Mouse (Mus musculus) lung, postnatal 0 days (tissue): ENCODE data around the gene Nmnat3. TPM values are rescaled to one million over a fixed set of nuclear protein-coding genes. Genes with fewer than 3 reads are reported as not detected.

Experiments used
- ATAC-seq: fragments of 200-750 bp; cut with Nextera tagmentation; 2 replicates; pipeline ENCODE4 v1.8.0; 2017; ENCODE audit warnings: moderate library complexity
- DNase-seq: peaks from one replicate; pipeline ENCODE4 v3.0.0-alpha.2; 2016; ENCODE audit warnings: low spot score
- H3K27ac ChIP-seq: fragments of 300-500 bp; sonication (generic); 2 replicates; pipeline ENCODE4 v1.5.1; 2014; ENCODE audit warnings: antibody characterized with exemption, mild to moderate bottlenecking, low read length, mixed read lengths
- H3K27me3 ChIP-seq: fragments of 300-500 bp; sonication (generic); replicated peaks from 2 replicates; pipeline ENCODE4 v1.6.1; 2014; ENCODE audit warnings: low read length, mixed read lengths; ENCODE audit not compliant: insufficient read depth
- H3K36me3 ChIP-seq: fragments of 300-500 bp; sonication (generic); 2 replicates; pipeline ENCODE4 v1.6.1; 2014; ENCODE audit warnings: low read length, mixed read lengths; ENCODE audit not compliant: insufficient read depth
- H3K4me1 ChIP-seq: fragments of 300-500 bp; sonication (generic); 2 replicates; pipeline ENCODE4 v1.6.1; 2014; ENCODE audit warnings: antibody characterized with exemption, low read depth, low read length, mixed read lengths; ENCODE audit not compliant: insufficient read depth
- H3K4me2 ChIP-seq: fragments of 300-500 bp; sonication (generic); replicated peaks from 2 replicates; pipeline ENCODE4 v1.6.1; 2014; ENCODE audit warnings: low read depth, mild to moderate bottlenecking, low read length, moderate library complexity, mixed read lengths
- H3K4me3 ChIP-seq: fragments of 300-500 bp; sonication (generic); 2 replicates; pipeline ENCODE4 v1.5.1; 2014; ENCODE audit warnings: low read depth, low read length
- H3K9ac ChIP-seq: fragments of 300-500 bp; sonication (generic); replicated peaks from 2 replicates; pipeline ENCODE4 v1.6.1; 2014; ENCODE audit warnings: low read depth, mild to moderate bottlenecking
- H3K9me3 ChIP-seq: fragments of 300-500 bp; sonication (generic); 2 replicates; pipeline ENCODE4 v1.6.1; 2016; ENCODE audit warnings: low read length, mixed read lengths
- CTCF ChIP-seq: IDR thresholded peaks from 2 replicates; pipeline ENCODE4 v1.5.1; 2016; ENCODE audit warnings: antibody characterized with exemption, mild to moderate bottlenecking
- EP300 ChIP-seq: IDR thresholded peaks from 2 replicates; pipeline ENCODE4 v1.6.1; 2016; ENCODE audit warnings: antibody characterized with exemption, mild to moderate bottlenecking, control low read depth
- WGBS: fragments of 180-500 bp; shearing (Covaris S2); extraction: QIAGEN DNeasy Blood & Tissue Kit; methylation state at CpG from one replicate; pipeline ENCODE4 v1.1.7; 2014; 5-methylcytosine and 5-hydroxymethylcytosine counted together
- polyA plus RNA-seq: library from polyadenylated mRNA; unstranded; fragments of >200 nt; fragmentation: Nextera tagmentation; extraction: Ambion mirVana; gene quantifications from 2 replicates; pipeline ENCODE4 v1.2.1, GENCODE M21; 2015

The Nmnat3 gene
- polyA plus RNA-seq, 1 experiment from 2014 or later: 6.4 TPM

DNA sequence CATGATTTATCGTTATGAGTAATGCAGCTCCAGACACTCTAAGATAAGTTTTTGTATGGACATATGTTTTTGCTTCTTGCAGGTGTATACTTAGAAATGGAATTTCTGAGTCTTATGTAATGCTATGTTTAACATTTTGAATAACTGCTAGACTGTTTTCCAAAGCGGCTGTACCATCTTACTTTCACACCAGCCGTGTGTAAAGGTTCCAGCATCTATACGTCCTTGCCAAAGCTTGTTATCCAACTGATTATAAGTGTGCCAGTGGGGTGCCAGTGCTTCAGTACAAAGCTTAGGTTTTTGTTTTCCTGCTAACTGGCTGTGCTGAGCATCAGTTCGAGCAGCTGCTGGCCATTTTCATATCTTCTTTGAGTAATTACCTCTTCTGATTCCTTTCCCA, 22.3 kb upstream of the Nmnat3 start:
- DNase-seq: no peak
- ATAC-seq: no peak
- no peaks in the 10 kb centered on the region for H3K27me3 ChIP-seq
- H3K4me2 ChIP-seq: no peak overlapping the region
- no peak overlapping the region for H3K9ac ChIP-seq
- no peak overlapping the region for H3K27ac ChIP-seq
- no peaks in the 10 kb centered on the region for H3K36me3 ChIP-seq
- no peak for TF ChIP-seq EP300
- TF ChIP-seq CTCF: no peak
- no peak overlapping the region for H3K4me3 ChIP-seq
- H3K4me1 ChIP-seq: no peaks in the 10 kb centered on the region
- WGBS: 71% methylated on average over 5 of the region's 5 CpGs
- H3K9me3 ChIP-seq: no peaks in the 10 kb centered on the region

DNA sequence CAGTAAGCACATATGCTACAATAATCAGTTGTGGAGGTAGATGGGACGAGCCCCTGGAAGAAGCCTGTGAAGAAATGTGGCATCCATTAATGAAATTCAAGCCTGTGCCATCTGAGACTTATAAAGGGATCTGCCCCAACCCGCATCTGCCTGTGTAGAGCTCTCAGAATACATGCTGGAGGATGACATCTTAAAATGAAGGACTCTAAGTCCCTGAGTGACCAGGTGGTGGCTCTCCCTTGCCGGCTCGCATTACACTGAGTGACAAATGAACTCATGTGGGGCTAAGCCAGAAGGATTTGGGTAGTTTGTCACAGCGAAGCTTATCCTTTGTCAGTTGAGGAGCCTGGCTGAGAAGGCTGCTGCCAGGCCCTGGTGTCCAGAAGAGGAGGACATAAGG, 14.5 kb upstream of the Nmnat3 start:
- TF ChIP-seq EP300: no peak
- no peak for TF ChIP-seq CTCF
- 54% methylated on average over 5 of the region's 5 CpGs for WGBS
- no peaks in the 10 kb centered on the region for H3K27me3 ChIP-seq
- H3K9me3 ChIP-seq: no peaks in the 10 kb centered on the region
- no peak overlapping the region for H3K4me2 ChIP-seq
- no peak for ATAC-seq
- H3K4me1 ChIP-seq: no peaks in the 10 kb centered on the region
- no peak overlapping the region for H3K27ac ChIP-seq
- H3K36me3 ChIP-seq: no peaks in the 10 kb centered on the region
- no peak overlapping the region for H3K4me3 ChIP-seq
- no peak overlapping the region for H3K9ac ChIP-seq
- no peak for DNase-seq

- no peak for DNase-seq
- Histone ChIP-seq H3K4me1 (no peaks in the 10 kb centered on the region), H3K27ac (no peak overlapping the region), H3K4me3 (no peak overlapping the region), H3K4me2 (no peak overlapping the region), H3K9me3 (no peaks in the 10 kb centered on the region), H3K36me3 (no peaks in the 10 kb centered on the region), H3K9ac (no peak overlapping the region), H3K27me3 (no peaks in the 10 kb centered on the region)
- no peak for TF ChIP-seq CTCF
- TF ChIP-seq EP300: no peak
- WGBS: 73% methylated on average over 10 of the region's 10 CpGs
- no peak for ATAC-seq
These were observed 12.2 kb upstream of the Nmnat3 start for GRCm38 (mm10) chr9:98275080-98275479.

GRCm38 (mm10) chr9:98280162-98280561, 7.1 kb upstream of the Nmnat3 start:
- Histone ChIP-seq H3K36me3 (no peaks in the 10 kb centered on the region), H3K27ac (no peak overlapping the region), H3K4me2 (no peak overlapping the region), H3K4me1 (no peaks in the 10 kb centered on the region), H3K27me3 (no peaks in the 10 kb centered on the region), H3K9me3 (no peaks in the 10 kb centered on the region), H3K4me3 (no peak overlapping the region), H3K9ac (no peak overlapping the region)
- 24% methylated on average over 5 of the region's 5 CpGs for WGBS
- DNase-seq (no peak), ATAC-seq (no peak)
- TF ChIP-seq EP300 (no peak), CTCF (no peak)

DNA sequence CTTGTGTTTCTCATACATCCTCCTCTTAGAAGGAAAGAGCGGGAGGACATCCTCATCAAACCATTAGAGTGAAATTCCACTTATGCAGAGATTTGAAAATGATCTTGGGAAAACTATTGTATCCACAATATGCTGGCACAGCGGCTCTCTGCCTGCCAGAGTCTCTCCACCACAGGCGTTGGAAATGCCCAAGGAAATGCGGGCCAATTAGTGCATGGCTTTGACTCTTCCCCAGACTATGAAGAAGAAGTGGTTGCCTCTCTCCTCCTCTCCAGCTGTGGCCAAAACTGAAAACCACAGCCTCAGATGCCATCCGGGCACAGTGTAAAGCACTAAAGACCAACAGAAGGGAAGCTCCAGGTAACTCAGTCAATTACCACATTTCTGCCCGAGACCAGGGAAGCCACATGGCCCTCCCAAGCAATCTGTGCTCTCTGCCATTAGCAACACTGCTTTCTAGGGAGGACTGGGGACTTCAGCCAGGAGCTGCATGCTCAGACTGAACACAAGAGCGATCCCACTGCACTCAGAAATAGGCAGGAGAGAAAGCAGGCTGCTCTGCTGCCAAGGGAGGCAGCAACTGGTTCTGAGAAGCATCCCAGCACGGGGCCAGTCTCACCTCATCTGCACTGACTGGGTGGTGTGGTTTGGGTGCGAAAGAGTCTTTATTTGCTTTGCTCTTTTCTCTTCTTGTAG, 1.5 kb upstream of the Nmnat3 start:
- WGBS: 72% methylated on average over 9 of the region's 9 CpGs
- H3K4me2 ChIP-seq: no peak overlapping the region
- no peak for ATAC-seq
- TF ChIP-seq CTCF (no peak), EP300 (no peak)
- no peaks in the 10 kb centered on the region for H3K27me3 ChIP-seq
- DNase-seq: no peak
- no peaks in the 10 kb centered on the region for H3K36me3 ChIP-seq
- no peak overlapping the region for H3K4me3 ChIP-seq
- H3K9me3 ChIP-seq: no peaks in the 10 kb centered on the region
- no peak overlapping the region for H3K9ac ChIP-seq
- no peak overlapping the region for H3K27ac ChIP-seq
- H3K4me1 ChIP-seq: no peaks in the 10 kb centered on the region

DNA sequence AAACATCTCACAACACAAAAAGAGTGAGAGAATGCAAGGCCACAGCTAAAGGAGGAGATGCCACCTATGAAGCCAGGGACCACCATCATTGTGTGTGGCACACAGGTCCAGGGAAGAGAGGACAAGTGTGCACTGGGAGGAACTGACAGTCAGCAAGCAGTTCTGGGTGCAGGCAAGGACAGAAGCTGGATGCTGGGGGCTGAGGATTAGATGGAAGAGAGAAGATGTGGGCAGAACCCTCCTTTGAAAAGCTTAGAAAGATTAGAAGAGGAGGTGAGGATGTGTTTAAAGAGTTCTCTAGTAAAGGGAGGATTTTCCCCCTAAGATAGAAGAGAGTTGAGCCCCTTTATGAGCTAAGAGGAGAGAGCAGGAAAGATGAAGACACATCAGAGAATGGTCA, 2.4 kb downstream of the Nmnat3 start:
- no peak overlapping the region for H3K4me3 ChIP-seq
- H3K4me1 ChIP-seq: no peaks in the 10 kb centered on the region
- H3K9me3 ChIP-seq: no peaks in the 10 kb centered on the region
- H3K27ac ChIP-seq: no peak overlapping the region
- DNase-seq (no peak), ATAC-seq (no peak)
- no peaks in the 10 kb centered on the region for H3K27me3 ChIP-seq
- TF ChIP-seq EP300 (no peak), CTCF (no peak)
- H3K36me3 ChIP-seq: no peaks in the 10 kb centered on the region
- no peak overlapping the region for H3K9ac ChIP-seq
- no peak overlapping the region for H3K4me2 ChIP-seq

DNA sequence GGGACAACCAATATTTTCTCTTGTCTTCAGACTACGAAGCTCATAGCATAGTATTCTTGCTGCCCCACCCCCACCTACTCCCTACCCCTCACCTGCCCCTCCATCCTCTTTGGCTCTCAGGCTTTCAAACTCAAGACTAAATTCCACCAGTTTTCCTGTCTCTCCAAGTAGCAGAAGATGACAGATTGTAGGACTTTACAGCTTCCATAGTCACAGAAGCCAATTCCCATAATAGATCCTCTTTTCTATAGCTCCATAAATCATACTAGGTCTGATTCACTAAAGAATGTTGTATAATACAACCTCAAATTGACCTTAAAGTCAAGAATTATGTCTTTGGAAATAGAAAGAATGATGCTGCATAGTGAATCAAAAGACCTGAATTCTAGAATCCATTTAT, 3.4 kb downstream of the Nmnat3 start:
- Histone ChIP-seq H3K9me3 (no peaks in the 10 kb centered on the region), H3K4me2 (no peak overlapping the region), H3K9ac (no peak overlapping the region), H3K27ac (no peak overlapping the region), H3K36me3 (no peaks in the 10 kb centered on the region), H3K4me3 (no peak overlapping the region), H3K27me3 (no peaks in the 10 kb centered on the region), H3K4me1 (no peaks in the 10 kb centered on the region)
- TF ChIP-seq EP300 (no peak), CTCF (no peak)
- WGBS: 94% methylated on average over 1 of the region's 1 CpGs
- DNase-seq (no peak), ATAC-seq (no peak)
